Mouse (Mus musculus) heart, postnatal 36 days (tissue): ENCODE results near the gene Olfr1126. TPM values are rescaled to one million over a fixed set of nuclear protein-coding genes. Genes with fewer than 3 reads are reported as not detected.
"Not testable (repeated sequence)": the region's sequence is repeated elsewhere in the genome, so short reads cannot be mapped to it uniquely, and the experiment has no call there.

Source experiments
- DNase-seq, 2 experiments: peaks; one replicate each; pipeline ENCODE4 v3.0.0; 2021 to 2022
- intact Hi-C: fragments of 180-260 bp; cut with DNase I; formaldehyde crosslinking; loops from one replicate; pipeline ENCODE4 v1.15.1; 2025
- total RNA-seq, 2 experiments: library from RNA; stranded (reverse); gene quantifications; 2 replicates each; pipeline ENCODE4 v1.2.3; 2021

Olfr1126 gene
- not detected for total RNA-seq

- no peak for DNase-seq
- intact Hi-C loops: no loop called here
Measured at GRCm38 (mm10) chr2:87453662-87454061, at the start of gene Olfr1126. Olfr1126 (plus strand) TSS chr2:87453962.

GRCm38 (mm10) chr2:87416335-87416734 lies 37.4 kb upstream of the Olfr1126 start, which contains the start of gene Olfr1123:
Olfr1123 (plus strand) TSS chr2:87416635.
- DNase-seq: no peak
- intact Hi-C loops: no loop called here

GRCm38 (mm10) chr2:87429975-87430374 lies 23.8 kb upstream of the Olfr1126 start, which contains the start of gene Olfr1124:
Olfr1124 (plus strand) TSS chr2:87430275.
- DNase-seq: no peak
- intact Hi-C loops: no loop called here

GRCm38 (mm10) chr2:87437731-87438130 lies 16.0 kb upstream of the Olfr1126 start:
- intact Hi-C loops: no loop called here

GRCm38 (mm10) chr2:87461769-87462168 lies 8.0 kb downstream of the Olfr1126 start:
- intact Hi-C loops: no loop called here
- no peak for DNase-seq

More at GRCm38 (mm10) chr2:87437731-87438130, 16.0 kb upstream of the Olfr1126 start:
- no peak for DNase-seq

- no peak for DNase-seq
- intact Hi-C loops: loop anchor here (10.0 kb wide), 1 partner anchor 1615 kb away; no protein-coding TSS in a partner anchor
Measured at GRCm38 (mm10) chr2:87480207-87480606, 26.4 kb downstream of the Olfr1126 start.

- no peak for DNase-seq
- intact Hi-C loops: loop anchor here (10.0 kb wide), 1 partner anchor 1614 kb away; no protein-coding TSS in a partner anchor
Measured at GRCm38 (mm10) chr2:87481158-87481557, 27.4 kb downstream of the Olfr1126 start.

GRCm38 (mm10) chr2:87482276-87482675 lies 28.5 kb downstream of the Olfr1126 start:
- intact Hi-C loops: loop anchor here (10.0 kb wide), 1 partner anchor 1613 kb away; no protein-coding TSS in a partner anchor
- DNase-seq: no peak

- intact Hi-C loops, DNase-seq: not testable (repeated sequence)
Measured at GRCm38 (mm10) chr2:87496993-87497392, 43.2 kb downstream of the Olfr1126 start, which contains the start of gene Pramel7. Pramel7 (minus strand) TSS chr2:87497093.

GRCm38 (mm10) chr2:87506265-87506664 lies 52.5 kb downstream of the Olfr1126 start, which contains the start of gene Pramel6:
Pramel6 (plus strand) TSS chr2:87506565.
- no peak for DNase-seq
- intact Hi-C loops: no loop called here

Other genes with a start within 250 kb of the Olfr1126 start
- gene Olfr1113, start 245.0 kb upstream of the Olfr1126 start, total RNA-seq: not detected
- gene Olfr1115, start 205.9 kb upstream of the Olfr1126 start, total RNA-seq: not detected
- not detected for gene Olfr1116, start 186.4 kb upstream of the Olfr1126 start, total RNA-seq
- not detected for gene Olfr1118, start 146.4 kb upstream of the Olfr1126 start, total RNA-seq
- gene Olfr1120, start 99.1 kb upstream of the Olfr1126 start, total RNA-seq: not detected
- not detected for gene Olfr1121, start 84.1 kb upstream of the Olfr1126 start, total RNA-seq
- not detected for gene Olfr1122, start 68.1 kb upstream of the Olfr1126 start, total RNA-seq
- gene Olfr1123, start 37.3 kb upstream of the Olfr1126 start, total RNA-seq: not detected
- not detected for gene Olfr1124, start 23.7 kb upstream of the Olfr1126 start, total RNA-seq
- gene Pramel7, start 43.1 kb downstream of the Olfr1126 start, total RNA-seq: not detected
- gene Pramel6, start 52.6 kb downstream of the Olfr1126 start, total RNA-seq: not detected
- gene Olfr153, start 77.8 kb downstream of the Olfr1126 start, total RNA-seq: not detected
- not detected for gene Olfr1128, start 91.6 kb downstream of the Olfr1126 start, total RNA-seq
- not detected for gene Olfr1129, start 119.9 kb downstream of the Olfr1126 start, total RNA-seq
- gene Olfr1130, start 152.2 kb downstream of the Olfr1126 start, total RNA-seq: not detected
- not detected for gene Olfr1131, start 173.1 kb downstream of the Olfr1126 start, total RNA-seq
- not detected for gene Olfr1132, start 183.6 kb downstream of the Olfr1126 start, total RNA-seq
- gene Olfr1133, start 193.4 kb downstream of the Olfr1126 start, total RNA-seq: not detected
- not detected for gene Olfr1134, start 204.5 kb downstream of the Olfr1126 start, total RNA-seq
- not detected for gene Olfr1135, start 219.7 kb downstream of the Olfr1126 start, total RNA-seq
- gene Olfr1136, start 240.0 kb downstream of the Olfr1126 start, total RNA-seq: not detected